Mouse (Mus musculus) frontal cortex, postnatal 36 days (tissue): ENCODE measurements around the gene Ctxn1.
A peak's percentile ranks its signal among the peaks of the same experiment; 100 is the strongest.
"Not testable (repeated sequence)": the region's sequence is repeated elsewhere in the genome, so short reads cannot be mapped to it uniquely, and the experiment has no call there.

Source experiments
- DNase-seq, 2 experiments: peaks; one replicate each; pipeline ENCODE4 v3.0.0; 2022; ENCODE audit warnings: low spot score in 2 of 2

The Ctxn1 gene

GRCm38 (mm10) chr8:4259125-4259804 lies at the start of gene Ctxn1:
Ctxn1 (minus strand) TSS chr8:4259274.
- peak; percentile 93 for DNase-seq

DNA sequence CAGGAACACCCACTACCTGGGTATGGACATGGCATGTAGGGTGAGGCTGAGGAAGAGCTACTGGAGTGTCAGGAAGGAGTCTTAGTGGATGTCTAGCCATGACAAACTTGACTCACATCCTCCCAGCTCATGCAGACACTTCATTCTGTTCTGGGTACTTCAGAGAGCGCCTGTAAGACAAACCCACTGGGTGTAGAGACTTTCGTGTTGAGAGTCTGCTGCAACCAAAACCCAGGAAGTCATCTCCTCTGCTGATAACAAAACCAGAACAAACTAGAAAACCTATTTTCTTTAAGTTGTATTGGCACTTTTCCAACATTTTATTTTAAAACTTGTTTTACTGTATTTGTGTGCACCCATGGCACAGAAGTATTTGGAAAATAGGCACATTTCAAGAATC lies 46.8 kb upstream of the Ctxn1 start:
- no peak for DNase-seq

DNA sequence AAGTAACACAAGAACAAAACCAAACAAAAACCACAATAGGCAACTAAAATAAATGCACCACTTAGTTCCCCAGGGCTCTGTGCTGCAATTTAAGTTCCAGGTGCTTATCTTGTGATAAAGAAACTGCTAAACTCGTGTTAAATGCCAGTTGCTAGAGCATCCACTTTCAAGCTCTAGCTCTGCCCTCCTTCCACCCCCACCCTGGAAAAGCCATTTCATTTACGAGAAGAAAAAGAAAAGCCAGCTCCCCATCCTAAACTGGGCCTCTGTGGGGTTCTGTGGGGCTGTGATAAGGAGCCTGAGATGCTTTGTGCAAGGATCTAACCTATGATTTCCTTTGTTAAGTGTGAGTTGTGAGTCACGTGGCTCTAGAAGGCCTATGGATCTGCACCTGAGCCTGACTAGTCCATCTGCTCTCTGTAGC lies 45.1 kb upstream of the Ctxn1 start:
- DNase-seq = no peak

GRCm38 (mm10) chr8:4297822-4298221 lies 38.7 kb upstream of the Ctxn1 start:
- no peak for DNase-seq

DNA sequence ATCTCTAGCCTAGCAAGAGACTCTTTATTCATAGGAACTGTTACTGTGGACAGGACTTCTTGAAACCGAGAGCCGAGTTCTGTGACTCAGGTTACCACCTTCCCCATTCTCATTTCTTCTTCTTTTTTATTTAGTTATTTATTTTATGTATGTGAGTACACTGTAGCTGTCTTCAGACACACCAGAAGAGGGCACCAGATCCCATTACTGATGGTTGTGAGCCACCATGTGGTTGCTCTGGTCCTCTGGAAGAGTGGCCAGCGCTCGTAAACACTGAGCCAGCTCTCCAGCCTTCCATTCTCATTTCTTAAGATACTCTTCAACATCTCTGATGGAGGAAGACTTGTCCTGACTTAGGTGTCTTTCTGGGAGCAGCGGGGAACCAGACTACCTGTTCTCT lies 33.7 kb upstream of the Ctxn1 start:
- DNase-seq = no peak

DNA sequence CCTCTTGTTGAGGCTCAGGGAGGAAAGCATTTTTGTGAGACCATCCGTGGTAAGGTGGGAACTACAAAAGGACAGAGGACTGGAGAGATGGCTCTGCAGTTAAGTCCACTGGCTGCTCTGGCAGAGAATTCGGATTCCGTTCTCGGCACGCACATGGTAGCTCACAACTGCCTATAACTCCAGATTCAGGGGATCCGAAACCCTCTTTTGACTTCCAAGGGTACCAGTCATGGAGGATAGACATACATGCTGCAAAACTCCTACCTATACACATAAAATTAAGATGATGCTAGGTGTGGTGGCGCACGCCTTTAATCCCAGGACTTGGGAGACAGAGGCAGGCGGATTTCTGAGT lies 17.0 kb upstream of the Ctxn1 start:
- no peak for DNase-seq

DNA sequence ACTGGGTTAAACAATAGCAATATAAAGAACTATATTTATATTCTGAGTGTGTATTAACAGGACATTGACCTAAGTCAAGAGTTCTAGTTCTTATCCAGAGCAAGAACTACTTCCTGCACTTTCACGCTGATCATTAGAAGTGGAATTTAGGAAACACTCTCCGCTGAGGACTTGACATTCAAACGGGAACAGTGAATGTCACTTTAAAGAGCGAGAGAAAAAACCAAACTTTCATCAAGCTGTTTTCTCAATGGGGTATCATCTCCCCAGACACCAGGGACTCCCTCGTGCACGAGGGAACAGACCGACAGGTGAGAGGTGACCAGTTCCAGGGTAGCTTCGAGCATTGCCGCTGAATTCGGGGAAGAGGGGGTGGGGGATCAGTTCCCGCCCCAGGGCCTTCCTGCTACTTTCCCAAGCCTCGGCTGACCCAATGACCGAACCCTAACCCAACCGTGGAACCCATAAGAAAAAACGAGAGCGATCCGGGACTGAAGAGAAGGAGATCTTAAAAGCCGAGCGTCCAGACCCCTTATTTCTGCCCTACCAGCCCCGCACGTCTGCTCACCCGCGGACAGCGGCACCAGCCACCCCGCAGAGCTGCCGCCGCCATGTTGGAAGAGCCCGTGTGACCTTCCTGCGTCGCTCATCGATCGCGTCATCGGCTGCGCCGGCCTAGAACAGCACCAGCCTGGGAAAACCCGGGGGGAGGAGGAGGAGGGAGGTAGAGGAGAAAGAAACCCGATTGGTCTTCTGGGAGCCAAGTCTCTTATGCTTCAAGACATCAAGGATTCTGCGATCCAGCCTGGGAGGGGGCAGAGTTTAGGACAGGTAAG lies 16.4 kb upstream of the Ctxn1 start, which contains the start of gene Timm44:
Gene Timm44 (minus strand): TSS at position 639 of the 836 bp plus-strand sequence.
- DNase-seq = peak; percentile 95 to 97

DNA sequence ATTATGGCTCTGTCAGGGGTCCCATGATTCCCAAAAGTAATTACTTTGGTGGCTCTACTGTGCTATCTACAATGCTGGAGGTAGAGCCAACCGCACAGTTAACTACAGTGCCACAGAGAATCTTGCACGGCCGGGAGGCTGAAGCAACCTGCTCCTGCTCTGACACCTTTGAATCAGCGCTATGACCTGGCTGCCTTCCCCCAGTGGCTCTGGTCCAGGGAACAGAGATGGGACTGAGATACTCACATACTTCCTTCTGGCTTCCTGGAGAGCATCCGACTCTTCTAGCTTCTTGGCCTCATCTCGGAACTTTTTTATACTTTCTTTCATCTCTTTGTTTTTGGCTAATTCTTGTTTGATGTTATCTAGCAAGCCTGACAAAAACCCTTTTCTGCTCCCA lies 10.5 kb upstream of the Ctxn1 start:
- no peak for DNase-seq

DNA sequence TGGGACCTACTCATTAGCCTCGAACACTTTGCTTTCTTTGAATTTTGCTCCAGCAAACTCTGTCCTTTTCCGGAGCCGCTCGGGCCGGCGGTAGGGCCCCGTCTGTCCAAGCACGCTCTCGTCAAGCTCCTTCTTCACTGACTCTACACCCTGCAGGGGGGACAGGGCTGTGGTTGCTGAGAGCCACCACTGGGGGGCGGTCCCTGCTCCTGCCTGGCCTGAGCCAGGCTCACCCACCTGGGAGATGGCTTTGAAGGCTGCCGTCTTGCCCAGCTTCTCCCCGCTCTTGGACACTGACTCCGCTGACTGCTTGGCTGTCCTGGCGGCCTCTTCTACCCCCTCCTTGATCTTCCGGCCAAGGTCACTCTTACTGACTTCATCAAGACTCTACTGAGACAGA lies 8.6 kb upstream of the Ctxn1 start:
- DNase-seq = no peak

GRCm38 (mm10) chr8:4265160-4265914 lies 6.3 kb upstream of the Ctxn1 start:
- no peak for DNase-seq

GRCm38 (mm10) chr8:4263105-4263791 lies 4.2 kb upstream of the Ctxn1 start:
- DNase-seq = peak in 1 of 2 experiments; percentile 50

DNA sequence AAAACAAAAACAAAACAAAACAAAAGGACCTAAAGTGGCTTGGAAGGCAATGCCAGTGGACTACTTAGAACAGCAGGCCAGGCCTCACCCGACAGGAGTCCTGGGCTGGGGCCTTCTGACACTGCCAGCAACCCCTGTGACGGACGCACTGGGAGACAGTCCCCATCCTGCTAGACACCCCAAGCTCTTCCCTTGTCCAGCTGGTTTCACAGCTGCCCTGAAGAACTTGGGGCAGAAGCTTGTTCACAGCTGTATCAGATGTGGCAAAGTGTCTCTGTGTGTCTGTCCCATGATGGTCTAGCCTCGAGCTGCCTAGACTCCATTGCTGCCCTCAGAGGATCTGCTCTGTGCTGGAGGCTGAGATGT lies 714 bp upstream of the Ctxn1 start:
- DNase-seq = no peak

GRCm38 (mm10) chr8:4258678-4259077 lies 396 bp downstream of the Ctxn1 start:
- DNase-seq = peak in 1 of 2 experiments; percentile 60

- peak; percentile 84 to 86 for DNase-seq
Measured at GRCm38 (mm10) chr8:4258233-4258632, 841 bp downstream of the Ctxn1 start.

- DNase-seq = no peak
Measured at GRCm38 (mm10) chr8:4257350-4257749, 1.7 kb downstream of the Ctxn1 start.

DNA sequence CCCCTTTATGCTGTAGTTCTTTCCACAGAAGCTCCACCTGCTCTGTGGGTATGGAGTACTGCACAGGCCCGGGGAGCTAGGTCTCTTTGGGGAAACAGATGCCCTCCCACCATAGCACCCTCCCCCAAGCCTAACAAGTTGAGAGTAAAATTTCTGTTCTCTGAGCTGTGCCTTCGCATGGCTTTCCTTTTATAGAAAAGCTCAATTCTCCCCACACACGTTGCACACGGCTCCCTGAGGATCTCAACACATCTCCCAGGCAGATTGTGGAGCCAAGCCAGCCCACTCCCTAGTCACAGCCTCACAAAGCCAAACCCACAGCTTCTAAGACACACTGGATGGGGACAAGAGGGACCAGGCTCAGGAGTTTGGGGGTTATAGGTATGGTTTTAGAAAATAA lies 2.2 kb downstream of the Ctxn1 start:
- peak; percentile 85 to 91 for DNase-seq

GRCm38 (mm10) chr8:4255471-4255870 lies 3.6 kb downstream of the Ctxn1 start:
- not testable (repeated sequence) for DNase-seq

DNA sequence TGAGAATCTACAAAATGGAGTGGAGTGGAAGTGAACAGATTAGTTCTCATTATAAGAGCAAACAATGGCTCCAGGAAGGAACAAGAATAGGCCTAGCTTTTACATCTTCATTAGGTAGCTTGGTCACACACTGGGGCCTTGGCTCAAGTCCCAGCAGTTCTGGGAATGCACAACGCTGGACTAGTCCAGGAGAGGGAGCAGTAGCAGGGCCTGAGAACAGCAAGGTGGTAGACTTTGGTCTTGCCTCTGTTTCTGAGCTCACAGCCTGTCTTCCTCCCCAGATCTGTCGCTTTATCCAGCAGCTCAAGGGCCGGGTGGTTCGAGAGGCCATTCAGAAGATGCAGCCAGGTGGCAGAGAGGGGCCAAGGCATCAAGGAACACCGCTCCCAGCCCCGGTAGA lies 5.1 kb downstream of the Ctxn1 start:
- DNase-seq = peak in 1 of 2 experiments; percentile 76

- DNase-seq = peak; percentile 95 to 96
Measured at GRCm38 (mm10) chr8:4252934-4253841, 5.9 kb downstream of the Ctxn1 start, which contains the start of gene Snapc2. Snapc2 (plus strand) TSS chr8:4253080.

GRCm38 (mm10) chr8:4252116-4252760 lies 6.8 kb downstream of the Ctxn1 start:
- DNase-seq = no peak
